Mouse (Mus musculus): Measurements from ENCODE around the gene Tkt. TPM values are rescaled to one million over a fixed set of nuclear protein-coding genes. Genes with fewer than 3 reads are reported as not detected.

Gene Tkt
- polyA plus RNA-seq (2015; fragmentation: Illumina TruSeq; extraction: RNeasy Lipid Tissue Mini Kit (QIAGEN cat#74804); ENCODE audit: low read depth, low replicate concordance), result 165 TPM

GRCm38 (mm10) chr14:30548131-30548720, at the start of gene Tkt:
TSS of gene Tkt (plus strand) at chr14:30548359.

Other genes starting within 250 kb of the Tkt start
- gene Dcp1a, start 68.8 kb upstream of the Tkt start, polyA plus RNA-seq (2015; fragmentation: Illumina TruSeq; extraction: RNeasy Lipid Tissue Mini Kit (QIAGEN cat#74804); ENCODE audit: low read depth, low replicate concordance), result 13.3 TPM
- 27.7 TPM for gene Cacna1d, start 56.9 kb upstream of the Tkt start, polyA plus RNA-seq (2015; fragmentation: Illumina TruSeq; extraction: RNeasy Lipid Tissue Mini Kit (QIAGEN cat#74804); ENCODE audit: low read depth, low replicate concordance)
- gene Prkcd, start 77.9 kb downstream of the Tkt start, polyA plus RNA-seq (2015; fragmentation: Illumina TruSeq; extraction: RNeasy Lipid Tissue Mini Kit (QIAGEN cat#74804); ENCODE audit: low read depth, low replicate concordance), result 76.3 TPM
- gene Rft1, start 106.0 kb downstream of the Tkt start, polyA plus RNA-seq (2015; fragmentation: Illumina TruSeq; extraction: RNeasy Lipid Tissue Mini Kit (QIAGEN cat#74804); ENCODE audit: low read depth, low replicate concordance), result 12.6 TPM
- 11.6 TPM for gene Sfmbt1, start 166.5 kb downstream of the Tkt start, polyA plus RNA-seq (2015; fragmentation: Illumina TruSeq; extraction: RNeasy Lipid Tissue Mini Kit (QIAGEN cat#74804); ENCODE audit: low read depth, low replicate concordance)

Measured in brain, adult 10 weeks (tissue).